Mouse (Mus musculus) testis, adult 2 months (tissue): ENCODE measurements at regions not wholly inside any gene's neighbourhood (a gene's known extent, or its start where the extent isn't known, plus 50 kb on each side); places are given as distances from the start of the nearest gene placed in this dataset.

Source experiments
- H3K27ac ChIP-seq: fragments of 200-500 bp; 2 replicates; pipeline ENCODE4 v1.5.1; 2012; ENCODE audit warnings: low read depth, low read length; ENCODE audit not compliant: control insufficient read depth, insufficient read depth
- H3K27me3 ChIP-seq: fragments of 200-500 bp; 2 replicates; pipeline ENCODE4 v1.6.1; 2012; ENCODE audit warnings: mild to moderate bottlenecking, low read length, moderate library complexity; ENCODE audit not compliant: control insufficient read depth, insufficient read depth
- H3K36me3 ChIP-seq: fragments of 200-500 bp; 2 replicates; pipeline ENCODE4 v1.6.1; 2012; ENCODE audit warnings: mild to moderate bottlenecking, low read length; ENCODE audit not compliant: control insufficient read depth, insufficient read depth
- H3K4me1 ChIP-seq: fragments of 200-500 bp; 2 replicates; pipeline ENCODE4 v1.6.1; 2012; ENCODE audit warnings: low read length; ENCODE audit not compliant: control insufficient read depth, insufficient read depth
- H3K4me3 ChIP-seq: fragments of 200-500 bp; 2 replicates; pipeline ENCODE4 v1.5.1; 2012; ENCODE audit warnings: low read depth, mild to moderate bottlenecking, low read length, moderate library complexity, mixed read lengths; ENCODE audit not compliant: control insufficient read depth
- CTCF ChIP-seq: fragments of 200-500 bp; IDR thresholded peaks from 2 replicates; pipeline ENCODE4 v1.5.1; 2012; ENCODE audit warnings: low read depth, mild to moderate bottlenecking, inconsistent platforms, low read length, moderate library complexity; ENCODE audit not compliant: control insufficient read depth, insufficient read depth, insufficient replicate concordance
- POLR2A ChIP-seq: fragments of 200-500 bp; IDR thresholded peaks from 2 replicates; pipeline ENCODE4 v1.6.1; 2012; ENCODE audit warnings: low read depth, mild to moderate bottlenecking, inconsistent platforms, low read length, moderate library complexity; ENCODE audit not compliant: control insufficient read depth

- no peaks in the 10 kb centered on the region for H3K4me1 ChIP-seq
- TF ChIP-seq CTCF (no peak), POLR2A (no peak)
- H3K36me3 ChIP-seq = no peaks in the 10 kb centered on the region
- H3K27ac ChIP-seq = no peak overlapping the region
- H3K4me3 ChIP-seq = no peak overlapping the region
- no peaks in the 10 kb centered on the region for H3K27me3 ChIP-seq
Measured at GRCm38 (mm10) chr6:100347481-100347880, 60.2 kb upstream of the Rybp start.

- Histone ChIP-seq H3K27ac (no peak overlapping the region), H3K36me3 (no peaks in the 10 kb centered on the region), H3K4me3 (no peak overlapping the region), H3K27me3 (no peaks in the 10 kb centered on the region), H3K4me1 (no peaks in the 10 kb centered on the region)
- no peak for TF ChIP-seq CTCF
- TF ChIP-seq POLR2A = no peak
Measured at GRCm38 (mm10) chr6:100345073-100345472, 57.8 kb upstream of the Rybp start.

GRCm38 (mm10) chr6:100341305-100342290 lies 54.3 kb upstream of the Rybp start:
- peaks cover 2% of the 10 kb centered on the region for H3K4me1 ChIP-seq
- no peaks in the 10 kb centered on the region for H3K27me3 ChIP-seq
- no peak overlapping the region for H3K27ac ChIP-seq
- no peaks in the 10 kb centered on the region for H3K36me3 ChIP-seq
- TF ChIP-seq CTCF (no peak), POLR2A (no peak)
- no peak overlapping the region for H3K4me3 ChIP-seq

GRCm38 (mm10) chr6:100338291-100338690 lies 51.0 kb upstream of the Rybp start:
- peaks cover 6% of the 10 kb centered on the region for H3K4me1 ChIP-seq
- TF ChIP-seq CTCF (no peak), POLR2A (no peak)
- H3K36me3 ChIP-seq = no peaks in the 10 kb centered on the region
- no peaks in the 10 kb centered on the region for H3K27me3 ChIP-seq
- H3K27ac ChIP-seq = no peak overlapping the region
- H3K4me3 ChIP-seq = no peak overlapping the region
